Mouse (Mus musculus) frontal cortex, adult 2 months (tissue): ENCODE results near the gene Trim47. TPM values are rescaled to one million over a fixed set of nuclear protein-coding genes. Genes with fewer than 3 reads are reported as not detected.

Experiments
- DNase-seq, 2 experiments: peaks; one replicate each; pipeline ENCODE4 v3.0.0; 2022; ENCODE audit warnings: low spot score in 1 of 2; ENCODE audit errors: extremely low spot score in 1 of 2
- polyA plus RNA-seq: library from polyadenylated mRNA; depleted of rRNA; stranded (reverse); fragments of >200 nt; gene quantifications from 2 replicates; pipeline ENCODE4 v1.2.3, GENCODE M21; 2012; rRNA removed

Gene Trim47
- polyA plus RNA-seq: 6.2 and 7.4 TPM in 2 replicates

- DNase-seq: no peak
These were observed at the start of gene Trim47 for GRCm38 (mm10) chr11:116127156-116127980. Gene Trim47, minus strand, starts transcription at chr11:116127210.

DNA sequence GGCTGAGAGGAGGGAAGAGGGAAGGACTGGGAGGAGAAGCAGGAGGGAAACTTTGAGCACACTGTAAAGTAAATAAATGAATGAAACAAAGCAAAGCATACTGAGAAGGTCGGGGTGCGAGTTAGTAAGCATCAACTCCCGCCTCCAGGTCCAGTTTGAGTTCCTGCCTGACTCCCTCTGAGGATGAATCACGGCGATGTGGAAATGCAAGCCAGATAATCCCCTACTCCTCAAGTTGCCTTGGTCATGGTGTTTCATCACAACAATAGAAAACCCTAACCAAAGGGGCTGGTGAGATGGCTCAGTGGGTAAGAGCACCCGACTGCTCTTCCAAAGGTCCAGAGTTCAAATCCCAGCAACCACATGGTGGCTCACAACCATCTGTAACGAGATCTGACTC is 49.0 kb upstream of the Trim47 start:
- DNase-seq: no peak

DNA sequence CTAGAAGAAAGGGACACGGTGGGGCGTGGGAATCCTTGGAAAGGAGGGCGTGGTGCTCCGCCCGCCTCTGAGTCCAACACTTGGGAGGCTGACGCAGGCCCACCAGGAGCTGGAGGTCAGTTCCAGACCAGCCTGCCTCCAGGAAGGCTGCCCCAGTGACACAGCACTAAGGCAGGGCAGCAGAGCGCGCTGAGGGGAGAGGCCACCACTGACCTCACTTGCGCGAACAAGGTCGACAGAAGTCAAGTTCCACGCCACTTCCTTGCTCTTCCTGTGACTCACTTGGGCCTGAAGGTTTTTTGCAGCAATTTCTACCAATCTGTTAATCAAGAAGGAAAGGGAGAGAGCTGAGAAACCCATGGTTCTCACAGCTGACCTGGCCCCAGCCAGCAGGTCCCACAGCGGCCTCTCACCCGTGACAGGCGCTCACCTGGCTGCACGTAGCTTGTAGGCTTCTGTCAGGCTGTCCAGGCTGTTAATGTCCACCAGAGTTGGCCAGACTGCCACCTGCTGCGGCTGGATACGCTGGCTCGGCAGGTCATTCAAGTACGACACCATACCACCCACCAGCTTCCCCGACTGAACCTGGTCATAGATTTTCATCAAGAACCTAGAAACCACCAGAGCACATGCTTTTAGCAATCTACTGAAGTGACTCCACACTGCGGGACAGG is 47.9 kb upstream of the Trim47 start:
- no peak for DNase-seq

GRCm38 (mm10) chr11:116171959-116172358 is 44.9 kb upstream of the Trim47 start:
- DNase-seq: no peak

GRCm38 (mm10) chr11:116170003-116170800 is 43.2 kb upstream of the Trim47 start:
- DNase-seq: no peak

- DNase-seq: no peak
These were observed 42.2 kb upstream of the Trim47 start for GRCm38 (mm10) chr11:116169214-116169613.

- DNase-seq: peak; percentile 94 to 98
These were observed 41.0 kb upstream of the Trim47 start, which contains the start of gene Fbf1 for GRCm38 (mm10) chr11:116167884-116168439. Gene Fbf1, minus strand, starts transcription at chr11:116168166.

DNA sequence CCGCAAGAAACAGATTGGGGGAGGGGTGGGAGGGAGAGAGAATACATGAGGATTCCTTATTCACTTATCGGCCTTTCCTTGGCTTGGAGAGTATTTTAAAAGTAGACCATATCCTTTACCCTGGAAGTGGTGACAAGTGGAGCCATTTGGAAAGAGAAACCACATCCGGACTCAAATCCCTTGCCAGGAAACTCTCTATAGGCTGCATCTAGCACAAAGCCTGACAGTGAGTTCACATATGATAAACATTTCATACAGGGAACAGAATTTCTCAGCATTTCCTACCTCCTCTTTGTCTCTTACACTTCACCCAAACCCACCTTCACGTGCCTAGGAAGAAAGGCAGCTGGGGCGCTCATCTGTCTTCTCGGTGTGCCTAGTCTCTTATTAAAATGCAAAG is 40.2 kb upstream of the Trim47 start:
- no peak for DNase-seq

DNA sequence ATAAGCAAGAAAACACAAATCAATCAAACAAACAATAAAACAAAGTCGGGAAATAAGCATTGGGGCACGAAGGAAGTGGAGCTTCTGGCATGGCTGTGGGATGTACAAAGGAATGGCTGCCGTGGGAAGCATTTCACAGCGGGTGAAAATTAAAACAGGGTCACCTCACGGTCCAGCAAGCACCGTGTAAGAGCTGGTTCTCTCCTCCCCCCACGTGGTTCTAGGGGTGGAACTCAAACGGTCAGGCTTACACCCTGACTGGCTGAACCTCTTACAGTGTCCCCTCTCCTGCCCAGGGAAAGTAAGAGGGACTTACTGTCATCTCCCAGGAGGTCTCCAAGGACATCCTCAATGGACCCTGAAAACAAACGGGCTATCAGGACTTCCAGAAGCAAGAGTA is 36.0 kb upstream of the Trim47 start:
- DNase-seq: no peak

DNA sequence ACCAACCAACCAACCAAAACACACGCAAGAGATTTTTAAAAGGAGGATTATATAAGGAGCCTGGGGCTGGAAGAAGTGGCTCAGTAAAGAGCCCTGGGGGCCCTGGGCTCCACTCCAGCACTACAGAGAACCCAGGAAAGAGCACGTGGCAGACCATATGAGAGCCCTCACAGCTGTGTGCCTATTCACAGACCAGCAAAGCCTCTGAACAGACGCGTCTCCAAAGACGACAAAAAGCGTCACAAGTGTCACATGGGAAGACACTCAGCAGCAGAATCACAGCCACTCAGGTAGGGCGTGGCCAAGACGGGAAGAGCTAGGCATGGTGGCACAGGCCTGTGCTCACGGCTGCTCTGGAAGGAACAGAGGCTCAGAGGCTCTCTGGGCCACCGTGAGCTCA is 35.1 kb upstream of the Trim47 start:
- peak; percentile 59 to 64 for DNase-seq

DNA sequence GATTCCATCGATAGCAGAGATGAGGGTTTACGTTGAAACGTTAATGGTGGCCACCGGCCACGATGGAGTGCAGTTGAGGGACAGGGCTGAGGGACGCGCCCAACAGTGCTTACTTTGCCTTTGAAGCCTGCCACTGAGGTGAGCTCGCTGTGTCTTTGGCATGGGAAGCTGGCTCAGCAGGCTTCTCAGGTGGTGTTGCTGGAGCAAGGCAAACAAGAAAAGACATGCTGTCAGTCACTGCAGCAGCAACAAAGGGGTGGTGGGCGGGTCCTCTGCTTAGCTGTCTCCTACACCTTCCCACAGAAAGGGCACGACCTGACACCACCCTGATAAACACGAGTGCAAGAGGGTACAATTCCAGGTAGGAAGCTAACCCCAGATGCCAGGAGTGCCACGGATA is 34.3 kb upstream of the Trim47 start:
- no peak for DNase-seq

DNA sequence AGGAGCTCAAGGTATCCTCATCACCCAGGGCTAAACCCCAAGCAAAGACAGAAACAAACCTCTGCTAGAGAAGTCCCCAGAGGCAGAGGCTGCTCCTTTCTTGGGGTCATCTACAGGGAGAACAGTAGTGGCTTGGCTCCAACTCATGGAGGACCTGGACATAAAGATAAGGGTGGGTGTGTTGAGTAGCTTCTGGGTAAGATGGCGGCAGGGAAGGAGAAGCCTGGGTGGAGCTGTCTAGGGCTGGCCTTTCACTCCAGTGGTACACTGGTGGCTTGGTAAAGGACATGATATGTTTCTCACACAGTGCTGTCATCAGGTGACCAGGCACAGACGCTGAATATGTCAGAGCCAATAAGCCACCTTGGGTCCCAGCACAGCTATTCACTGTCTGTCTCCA is 23.9 kb upstream of the Trim47 start:
- no peak for DNase-seq

- DNase-seq: no peak
These were observed 22.3 kb upstream of the Trim47 start for GRCm38 (mm10) chr11:116149341-116149740.

GRCm38 (mm10) chr11:116148761-116149221 is 21.8 kb upstream of the Trim47 start:
- peak; percentile 44 to 71 for DNase-seq

- DNase-seq: peak; percentile 69 to 82
These were observed 19.4 kb upstream of the Trim47 start for GRCm38 (mm10) chr11:116146294-116146985.

DNA sequence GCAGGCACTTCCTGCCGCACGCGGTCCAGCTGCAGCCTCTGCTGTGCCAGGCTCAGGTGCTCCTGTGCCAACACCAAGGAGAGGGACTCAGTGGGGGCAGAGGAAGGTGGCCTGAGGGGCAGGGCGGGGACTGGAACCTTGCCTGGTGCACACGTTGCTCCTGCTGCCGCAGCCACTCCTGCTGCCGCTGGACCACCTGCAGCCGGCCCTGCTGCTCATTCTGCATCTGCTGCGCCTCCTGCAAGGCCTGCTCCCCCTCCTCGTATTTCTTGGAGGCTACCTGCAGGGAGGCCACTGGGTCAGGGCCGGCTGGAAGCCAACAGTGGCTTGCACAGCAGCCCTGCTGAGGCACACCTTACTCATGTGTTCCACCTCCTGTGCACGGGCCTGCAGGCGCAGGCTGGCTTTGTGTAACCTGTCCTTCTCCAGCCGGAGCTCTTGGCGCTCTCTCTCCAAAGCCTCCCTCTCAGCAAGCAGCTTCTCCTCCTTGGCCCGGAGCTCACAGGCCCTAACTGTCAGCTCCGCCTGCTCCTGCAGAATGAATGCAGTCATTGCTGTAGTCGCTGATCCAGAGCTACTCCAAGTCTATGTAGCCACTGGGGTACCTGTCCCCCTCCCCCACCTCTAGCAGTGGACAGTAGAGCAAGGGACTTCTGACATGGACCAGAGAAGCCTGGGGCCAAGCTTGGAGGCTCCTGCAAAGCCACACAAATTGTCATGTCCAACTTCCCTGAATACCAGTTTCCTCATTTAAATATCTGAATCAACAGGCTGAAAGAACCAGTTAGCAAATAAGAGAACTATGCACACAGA is 18.7 kb upstream of the Trim47 start:
- DNase-seq: no peak

DNA sequence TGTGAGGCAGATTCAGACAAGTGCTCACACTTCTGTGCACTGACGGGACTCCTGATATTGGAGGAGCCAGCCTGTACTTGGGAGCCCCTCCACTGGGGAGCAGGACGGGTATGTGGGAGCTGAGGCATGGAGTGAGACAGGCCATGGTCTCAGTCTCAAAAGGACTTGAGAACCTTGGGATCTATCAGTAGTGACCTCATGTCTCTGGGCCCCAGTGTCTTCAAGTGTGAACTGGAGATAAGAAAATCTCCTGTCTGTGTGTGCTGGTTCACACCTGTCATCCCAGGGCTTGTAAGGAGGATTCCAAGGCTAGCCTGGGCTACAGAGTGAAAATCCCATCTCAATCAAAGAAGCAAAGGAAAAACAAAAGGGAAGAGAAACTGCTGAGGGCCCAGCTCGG is 16.5 kb upstream of the Trim47 start:
- DNase-seq: no peak

DNA sequence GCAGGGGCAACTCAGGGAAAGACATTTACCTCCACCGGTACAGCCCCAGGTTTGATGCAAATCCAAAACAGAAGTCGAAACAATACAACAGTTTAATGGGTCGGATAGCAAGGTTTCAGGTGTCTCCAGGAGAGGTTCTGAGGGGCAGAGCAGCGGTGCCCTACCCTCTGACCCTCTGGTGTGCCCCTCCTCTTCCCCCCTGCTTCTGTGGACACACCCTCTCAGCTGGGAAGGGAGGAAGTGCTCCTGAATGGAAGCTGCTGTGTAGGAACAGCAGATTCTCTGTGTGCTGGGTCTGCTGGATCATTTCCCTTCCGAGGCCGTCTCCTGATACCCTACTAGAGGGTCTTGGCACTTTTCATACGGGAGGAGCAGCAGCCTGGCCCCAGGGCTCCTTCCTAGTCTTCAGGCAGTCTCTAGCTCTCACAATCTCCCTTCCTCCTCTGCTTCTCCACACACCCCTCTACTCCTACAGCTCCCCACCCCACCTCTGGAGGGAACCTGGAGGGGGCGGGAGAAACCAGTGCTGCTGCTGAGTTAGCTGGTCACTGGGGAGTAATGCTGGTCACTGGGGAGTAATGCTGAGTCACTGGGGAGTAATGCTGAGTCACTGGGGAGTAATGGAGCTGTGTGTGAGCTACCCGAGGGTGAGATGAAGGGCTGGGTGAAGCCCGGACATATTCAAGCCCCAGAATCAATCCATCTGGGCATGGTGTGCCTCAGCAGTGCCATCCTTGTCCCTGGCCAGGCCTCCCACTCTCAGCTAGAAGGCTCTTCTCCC is 15.4 kb upstream of the Trim47 start:
- DNase-seq: no peak
